Mouse (Mus musculus) C2C12 (cell line): Measurements from ENCODE around the gene Slc22a8.

ENCODE experiments used
- CEBPB ChIP-seq: IDR thresholded peaks from one replicate; pipeline ENCODE4 v1.6.1; 2011; ENCODE audit warnings: low read depth, mild to moderate bottlenecking, control low read depth, moderate library complexity
- CTCF ChIP-seq: IDR thresholded peaks from one replicate; pipeline ENCODE4 v1.5.1; 2011; ENCODE audit not compliant: control insufficient read depth, insufficient read depth, insufficient read length
- MAX ChIP-seq: IDR thresholded peaks from one replicate; pipeline ENCODE4 v1.6.1; 2011; ENCODE audit warnings: mild to moderate bottlenecking, control low read depth
- MYOD1 ChIP-seq: IDR thresholded peaks from one replicate; pipeline ENCODE4 v1.6.1; 2011; ENCODE audit warnings: low read depth; ENCODE audit not compliant: control insufficient read depth, insufficient read length

GRCm38 (mm10) chr19:8585899-8586298 lies 5.2 kb upstream of the Slc22a8 start:
- TF ChIP-seq CTCF = no peak
- TF ChIP-seq CEBPB = no peak
- no peak for TF ChIP-seq MAX
- TF ChIP-seq MYOD1 = no peak
